Mouse (Mus musculus) CH12F3 (cell line): ENCODE data around the gene Efcab1.

Experiments used
- in situ Hi-C: fragments of 300-500 bp; cut with MboI; formaldehyde crosslinking; loops from 2 replicates; pipeline ENCODE4 v1.14.3; 2020; ENCODE audit warnings: low sequenced_read_pairs

The Efcab1 gene

DNA sequence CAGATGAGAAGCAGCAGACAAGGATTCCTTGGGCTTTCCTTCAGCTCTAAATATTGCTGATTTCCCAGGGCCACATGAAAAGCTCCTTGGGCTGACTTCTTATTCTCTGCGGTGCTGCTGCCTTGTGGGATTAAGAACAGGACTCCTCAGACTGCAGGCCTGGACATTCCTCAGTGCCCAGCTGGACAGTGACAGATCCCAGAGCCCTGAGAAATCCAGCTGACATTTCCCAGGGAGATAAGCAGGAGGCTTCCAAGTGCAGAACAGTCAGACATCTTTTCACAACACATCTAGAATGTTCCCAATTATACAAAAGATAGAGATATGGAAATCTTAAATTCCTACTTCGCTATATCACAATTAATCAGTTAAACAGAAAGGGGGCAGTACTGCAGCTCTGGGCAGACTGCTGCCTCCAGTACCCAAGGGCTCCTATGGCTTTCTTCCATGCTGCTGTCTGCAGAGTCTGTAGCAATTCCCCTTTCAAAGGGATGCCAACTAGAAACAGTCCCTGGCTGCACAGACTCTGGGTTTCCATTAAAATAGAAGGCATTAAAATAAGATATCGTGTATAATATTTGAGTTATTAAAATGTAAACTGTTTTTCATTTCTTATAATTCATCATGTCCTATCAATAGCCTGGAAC lies 86.2 kb downstream of the Efcab1 start:
- in situ Hi-C loops = no loop called here

DNA sequence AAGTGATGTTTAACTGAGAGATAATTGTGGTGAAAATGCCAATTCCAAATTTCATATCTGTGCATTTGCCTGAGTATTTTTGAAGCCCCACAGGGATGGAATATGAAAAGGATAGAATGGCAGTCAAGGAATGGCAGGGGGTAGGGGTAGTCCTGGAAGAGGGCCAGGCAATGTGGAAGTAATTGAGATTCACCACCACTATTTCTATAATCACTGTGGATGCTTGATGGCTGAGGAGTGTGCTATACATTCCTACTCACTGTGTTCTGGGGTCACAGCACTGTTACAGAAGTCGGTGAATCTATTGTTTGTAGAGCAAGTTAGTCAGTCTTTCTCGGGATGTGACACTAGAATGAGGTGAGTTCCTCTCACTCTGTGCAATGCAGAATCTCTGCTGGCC lies 108.3 kb downstream of the Efcab1 start:
- in situ Hi-C loops = no loop called here
